Mouse (Mus musculus) kidney, postnatal 36 days (tissue): ENCODE measurements around the gene Psmd11.

Source experiments
- DNase-seq, 2 experiments: peaks; one replicate each; pipeline ENCODE4 v3.0.0; 2021 to 2022; ENCODE audit warnings: mixed read lengths in 2 of 2

Psmd11 gene

DNA sequence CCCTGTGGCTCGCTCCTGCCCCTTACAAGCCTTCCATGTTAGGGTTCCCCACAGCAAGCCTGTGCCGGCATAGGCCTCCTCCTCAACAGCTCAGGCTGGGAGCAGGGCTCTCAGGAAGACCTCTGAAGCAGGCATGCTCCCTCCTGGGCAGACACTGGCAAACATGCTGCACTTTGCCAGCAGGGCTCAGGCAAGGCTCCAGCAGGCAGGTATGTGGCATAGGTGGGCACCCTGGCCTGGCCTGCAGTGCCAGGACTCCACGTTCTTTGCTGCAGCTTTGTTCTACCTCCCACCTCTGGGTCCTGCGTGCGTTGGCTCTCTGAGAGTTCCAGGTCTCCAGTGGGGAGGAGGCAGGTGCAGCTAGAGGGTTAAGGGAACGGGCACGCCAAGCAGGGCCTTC, 54.5 kb downstream of the Psmd11 start:
- no peak for DNase-seq

DNA sequence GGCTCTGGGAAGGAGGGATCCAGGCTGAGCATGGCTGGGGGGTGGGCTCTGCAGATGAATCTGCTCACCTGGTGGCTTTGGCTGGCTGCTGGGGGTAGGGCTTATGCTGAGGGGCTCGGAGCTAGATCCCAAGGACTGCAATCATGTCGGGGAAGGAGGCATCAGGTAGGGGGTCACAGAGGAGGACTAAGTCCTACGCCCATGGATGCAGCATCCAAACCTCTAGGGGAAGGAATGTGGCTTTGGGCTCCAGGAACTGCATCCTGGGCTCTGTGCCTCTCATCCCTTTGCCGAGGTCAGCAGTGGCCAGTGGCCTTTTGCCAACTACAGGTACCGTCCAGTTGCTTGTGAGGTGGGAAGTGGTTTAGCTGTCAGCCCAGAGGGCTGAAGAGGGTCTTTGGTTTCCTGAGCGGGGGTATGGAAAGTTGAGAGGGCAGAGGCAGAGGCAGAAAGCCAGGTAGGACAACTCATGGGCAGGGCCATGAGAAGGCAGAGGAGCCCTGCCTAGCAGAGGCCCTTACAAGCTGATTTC, 55.2 kb downstream of the Psmd11 start:
- no peak for DNase-seq

DNA sequence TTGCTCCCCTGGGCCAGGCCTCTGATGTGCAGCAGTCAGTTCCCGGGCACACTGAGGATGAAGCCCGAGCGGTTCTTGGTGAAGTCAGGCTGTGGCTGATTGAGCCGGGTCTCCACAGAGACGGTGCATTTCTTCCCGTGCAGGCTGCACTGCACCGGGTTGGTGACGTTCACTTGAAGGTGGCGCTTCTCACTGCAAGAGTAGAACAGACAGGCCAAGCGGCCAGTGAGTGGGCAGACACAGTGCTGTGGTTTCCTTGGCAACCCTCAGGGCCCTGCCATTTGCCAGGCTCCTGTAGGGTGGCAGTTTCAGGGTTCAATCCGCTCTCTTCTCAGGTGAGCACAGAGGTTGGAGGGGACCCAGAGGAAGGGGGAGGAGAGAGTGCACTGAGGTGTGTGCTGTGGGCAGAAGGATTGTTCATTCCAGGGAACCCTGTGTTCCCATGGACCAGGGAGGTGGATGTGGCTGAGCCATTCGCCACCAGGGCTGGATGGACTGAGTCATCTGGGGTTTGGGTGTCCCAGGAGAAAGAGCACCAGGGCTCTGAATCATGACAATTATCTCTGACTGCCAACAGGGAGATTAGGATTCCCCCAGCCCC, 55.9 kb downstream of the Psmd11 start:
- DNase-seq: no peak

DNA sequence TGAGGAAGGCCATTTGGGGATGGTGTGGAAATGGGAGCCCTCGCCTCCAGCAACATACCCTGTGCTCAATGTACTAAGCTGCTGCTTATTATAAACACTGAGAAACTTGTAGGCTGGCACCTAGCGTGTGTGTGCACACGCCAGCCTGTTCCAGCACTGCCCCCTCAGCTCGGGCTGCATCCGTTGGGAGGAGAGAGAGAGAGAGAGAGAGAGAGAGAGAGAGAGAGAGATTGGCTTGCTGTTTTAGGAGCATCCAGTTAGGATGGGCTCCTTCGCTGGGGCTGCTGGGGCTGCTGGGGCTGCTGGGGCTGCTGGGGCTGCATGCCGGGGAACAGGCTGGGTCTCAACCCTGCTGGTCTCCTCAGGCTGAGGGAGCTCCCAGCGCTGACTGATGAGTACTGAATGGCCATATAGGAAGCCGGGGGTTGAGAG, 56.7 kb downstream of the Psmd11 start:
- no peak for DNase-seq

DNA sequence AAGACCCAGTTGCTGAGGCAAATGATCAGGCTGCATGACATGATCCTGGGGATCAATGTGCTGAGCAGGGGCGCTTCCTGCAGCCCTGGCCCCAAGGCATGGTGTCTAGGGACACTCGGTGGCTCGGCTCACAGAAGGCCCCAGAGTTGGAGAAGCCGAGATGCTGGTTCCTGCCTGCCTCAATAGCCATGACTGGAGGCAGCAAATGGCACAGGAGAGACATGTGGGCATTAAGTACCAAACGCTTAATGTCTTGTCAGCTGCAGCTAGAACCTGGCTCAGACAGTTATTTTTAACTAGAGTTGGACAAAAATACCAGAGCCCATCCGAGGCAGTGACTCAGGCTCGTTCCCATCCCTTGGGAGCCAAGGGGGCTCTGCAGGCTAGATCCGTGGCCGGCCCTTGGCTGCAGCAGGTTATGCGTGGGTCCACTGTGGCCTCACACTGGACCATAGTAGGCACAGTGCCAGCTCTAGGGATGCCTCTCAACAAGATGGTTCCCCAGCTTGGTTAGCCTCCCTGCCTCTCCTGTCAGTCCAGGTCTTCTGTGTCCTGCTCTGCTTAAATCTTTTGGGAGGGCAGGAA, 57.3 kb downstream of the Psmd11 start:
- no peak for DNase-seq

DNA sequence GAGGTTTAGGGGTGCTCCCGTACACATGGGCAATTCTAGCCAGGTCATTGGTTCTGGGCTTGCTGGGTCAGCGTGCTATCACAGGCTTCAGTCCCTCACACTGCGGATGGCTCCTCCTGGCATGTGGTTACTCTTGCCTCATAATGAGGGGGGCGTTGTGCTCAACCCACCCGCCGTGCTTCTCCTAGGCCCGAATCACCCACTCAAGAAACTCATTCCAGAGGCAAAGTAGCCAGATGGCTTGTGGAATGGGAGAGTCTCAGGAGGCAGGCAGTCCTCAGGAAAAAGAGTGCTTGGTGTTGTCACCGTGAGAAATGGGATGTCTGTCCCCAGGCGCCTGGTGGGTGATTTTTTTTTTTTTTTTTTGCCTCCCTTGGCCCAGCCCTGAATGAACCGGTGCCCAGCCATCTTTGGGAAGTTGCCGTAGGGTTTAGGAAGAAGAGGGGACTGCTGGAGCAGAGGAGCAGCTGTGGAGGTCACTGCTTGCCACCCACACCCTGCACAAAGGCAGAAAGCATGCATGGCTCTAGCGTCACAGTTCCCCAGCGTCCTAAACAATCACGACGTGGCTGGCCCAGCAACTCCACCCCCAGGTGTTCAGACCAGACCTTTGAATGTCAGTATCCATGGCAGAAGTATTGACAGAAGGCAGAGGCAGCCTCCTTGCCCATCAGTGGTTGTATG, 59.6 kb downstream of the Psmd11 start:
- DNase-seq: no peak

DNA sequence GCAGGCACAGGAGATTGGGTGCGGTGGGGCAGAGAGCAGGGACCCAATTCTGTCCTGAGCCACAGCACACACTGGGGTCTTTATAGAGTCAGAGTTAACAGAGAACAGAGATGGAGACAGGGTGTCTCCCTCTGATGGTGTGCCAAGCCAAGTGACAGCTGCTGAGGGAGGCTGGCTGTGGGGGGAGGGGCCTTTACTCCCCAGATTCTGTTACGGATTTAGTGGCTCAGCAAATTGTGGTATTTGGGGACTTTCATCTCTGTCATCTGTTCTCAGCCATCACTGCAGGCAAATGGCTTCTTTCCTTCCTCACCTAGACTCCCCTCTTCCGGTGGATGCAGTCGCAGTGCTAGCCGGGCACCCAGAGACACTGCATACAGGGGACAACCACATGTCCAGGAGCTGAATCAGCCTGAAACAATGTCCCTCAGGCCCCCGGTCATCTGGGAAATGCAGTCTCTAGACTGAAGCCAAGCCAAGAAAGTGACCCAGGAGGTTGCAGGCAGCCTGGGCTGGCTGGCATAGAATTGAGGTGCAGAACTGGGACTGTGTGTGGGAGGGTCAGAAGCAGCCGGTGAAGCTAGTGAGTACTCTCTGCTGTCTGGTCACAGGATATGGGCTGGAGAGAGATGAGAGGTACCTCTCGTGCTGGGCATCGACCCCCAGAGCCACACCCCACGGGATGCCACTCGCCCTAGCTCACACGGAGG, 60.9 kb downstream of the Psmd11 start:
- DNase-seq: no peak

DNA sequence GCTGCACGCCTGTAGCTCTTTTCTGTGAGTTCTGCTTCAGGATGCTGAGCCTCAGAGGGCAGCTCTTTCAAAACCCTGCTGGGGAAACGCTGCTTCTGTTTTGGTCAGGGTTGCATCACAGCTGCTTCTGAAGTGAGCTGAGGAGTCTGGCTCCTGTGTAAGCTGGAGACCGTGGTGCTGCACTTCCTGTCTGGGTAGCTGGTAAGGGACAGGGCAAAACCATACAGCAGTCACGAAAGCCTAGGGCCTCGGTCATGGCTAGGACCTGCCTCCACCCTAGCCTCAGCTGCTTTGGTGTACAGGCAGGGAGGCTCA, 61.4 kb downstream of the Psmd11 start:
- DNase-seq: no peak

DNA sequence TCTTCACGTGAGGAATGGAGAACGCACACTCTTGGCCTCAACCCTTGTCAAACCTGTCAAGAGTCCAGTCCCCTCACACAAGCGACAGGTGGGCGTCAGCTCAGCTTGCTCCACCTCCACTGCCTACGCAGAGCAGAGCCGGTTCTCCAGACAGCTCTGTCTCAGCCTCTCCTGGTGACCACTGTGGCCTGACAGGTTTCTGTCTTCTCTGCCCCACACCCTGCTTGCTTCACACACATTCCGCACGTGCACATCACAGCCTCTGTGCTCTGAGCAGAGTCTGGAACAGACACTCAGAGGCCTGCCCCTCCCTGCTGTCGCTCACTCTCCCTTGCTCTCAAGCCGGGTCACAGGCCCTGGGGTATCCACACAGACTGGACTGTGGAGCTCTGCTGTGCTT, 62.4 kb downstream of the Psmd11 start:
- no peak for DNase-seq

DNA sequence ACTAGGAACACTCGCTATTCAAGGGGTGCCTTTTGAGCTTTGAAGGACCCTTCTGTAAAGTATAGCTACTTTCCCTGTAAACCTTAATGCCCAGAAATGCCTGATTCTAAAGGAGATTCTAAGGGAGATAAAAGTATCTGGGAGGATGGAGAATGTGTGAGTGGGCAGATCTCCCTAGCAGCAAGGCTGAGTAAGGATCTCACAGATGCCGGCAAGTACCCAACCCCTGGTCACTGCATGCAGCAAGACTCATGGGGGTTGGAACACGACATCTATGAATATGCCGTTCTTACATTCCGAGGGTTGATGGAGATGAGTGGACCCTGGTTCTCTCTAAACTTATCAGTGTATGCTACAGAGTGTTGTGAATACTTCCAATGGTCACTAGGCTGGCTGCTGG, 64.8 kb downstream of the Psmd11 start:
- DNase-seq: no peak

DNA sequence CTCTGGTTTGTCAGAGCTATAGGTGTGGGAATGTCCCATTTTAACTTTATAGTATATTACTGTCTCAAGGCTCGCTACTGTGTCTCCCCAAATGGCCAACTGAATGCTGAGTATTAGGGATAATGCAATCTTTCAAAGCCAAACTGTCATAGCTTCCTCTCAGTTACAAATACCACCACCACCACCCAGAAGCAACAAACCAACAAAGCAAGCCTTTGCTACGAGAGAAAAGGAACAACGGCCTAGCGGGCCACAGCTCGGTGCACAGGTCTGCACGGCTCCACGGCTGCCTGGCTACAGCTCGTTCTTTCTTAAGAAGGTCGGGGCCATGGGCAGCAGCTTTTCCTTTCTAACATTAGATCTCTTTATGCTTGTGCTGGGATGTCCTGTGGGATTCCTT, 66.4 kb downstream of the Psmd11 start:
- no peak for DNase-seq

DNA sequence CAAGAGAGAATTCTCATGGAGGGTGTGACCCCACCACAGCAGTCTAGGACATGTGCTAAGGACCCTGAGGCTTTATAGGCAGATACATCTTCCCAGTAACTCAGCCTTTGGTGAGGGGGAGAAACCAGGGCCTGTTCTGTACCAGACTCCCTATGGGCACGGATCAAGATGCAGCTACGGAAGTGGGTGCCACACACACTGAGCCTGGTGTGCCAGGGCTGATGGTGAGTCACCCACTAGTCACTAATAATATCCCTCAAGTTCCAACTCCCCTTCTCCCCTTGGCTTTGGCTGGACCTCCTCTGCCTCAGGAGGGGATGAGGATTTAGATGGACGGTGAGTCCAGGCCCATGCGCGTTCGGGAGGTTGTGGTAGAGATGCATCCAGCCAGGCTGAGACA, 67.6 kb downstream of the Psmd11 start:
- no peak for DNase-seq

DNA sequence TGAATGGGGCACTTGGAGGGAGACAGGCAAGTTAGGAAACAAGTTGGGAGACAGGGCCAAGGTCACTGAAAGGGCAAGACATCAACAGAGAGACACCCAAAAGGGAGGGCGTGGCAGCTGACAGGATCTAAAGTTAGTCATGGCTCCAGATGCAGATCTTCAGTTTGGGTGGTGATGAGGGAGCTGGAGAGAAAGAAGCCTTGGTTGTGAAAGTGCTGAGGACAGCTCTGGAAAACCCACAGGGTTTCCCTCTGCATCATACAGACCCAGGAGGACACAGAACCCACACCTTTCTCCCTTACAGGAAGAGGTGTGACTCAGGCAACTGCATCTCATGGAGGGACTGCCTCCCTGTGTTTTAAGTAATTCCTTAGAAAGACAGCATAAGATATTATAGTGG, 68.2 kb downstream of the Psmd11 start:
- DNase-seq: no peak

DNA sequence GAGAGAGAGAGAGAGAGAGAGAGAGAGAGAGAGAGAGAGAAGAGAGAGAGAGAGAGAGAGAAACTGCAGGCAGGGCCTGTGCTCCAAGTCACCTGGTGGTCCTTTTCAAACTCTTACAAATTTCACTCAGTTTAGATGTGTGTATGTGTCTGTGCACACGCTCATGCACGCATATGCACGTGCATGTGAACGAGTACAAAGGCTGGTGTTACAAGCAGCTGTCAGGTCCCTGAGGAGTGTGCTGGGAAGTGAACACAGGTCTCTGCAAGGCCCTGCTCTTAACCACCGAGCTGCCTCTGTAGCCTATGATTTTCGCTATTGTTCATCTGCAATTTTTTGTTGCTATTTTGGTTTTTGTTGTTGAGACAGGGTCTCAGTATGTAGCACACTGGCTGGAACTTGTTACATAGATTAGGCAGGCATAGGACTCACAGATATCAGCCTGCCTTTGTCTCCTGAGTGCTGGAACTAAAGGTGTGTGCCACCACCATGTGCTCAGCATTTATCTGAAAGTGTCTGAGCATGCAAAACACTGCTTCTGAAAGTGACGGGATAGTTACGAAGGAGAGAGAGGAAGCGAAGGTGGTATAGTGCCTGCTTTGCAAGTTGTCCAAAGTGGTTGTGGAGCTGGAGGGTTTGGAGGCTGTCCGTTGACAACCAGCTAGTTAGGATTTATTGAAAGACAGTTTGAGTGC, 69.0 kb downstream of the Psmd11 start:
- no peak for DNase-seq

DNA sequence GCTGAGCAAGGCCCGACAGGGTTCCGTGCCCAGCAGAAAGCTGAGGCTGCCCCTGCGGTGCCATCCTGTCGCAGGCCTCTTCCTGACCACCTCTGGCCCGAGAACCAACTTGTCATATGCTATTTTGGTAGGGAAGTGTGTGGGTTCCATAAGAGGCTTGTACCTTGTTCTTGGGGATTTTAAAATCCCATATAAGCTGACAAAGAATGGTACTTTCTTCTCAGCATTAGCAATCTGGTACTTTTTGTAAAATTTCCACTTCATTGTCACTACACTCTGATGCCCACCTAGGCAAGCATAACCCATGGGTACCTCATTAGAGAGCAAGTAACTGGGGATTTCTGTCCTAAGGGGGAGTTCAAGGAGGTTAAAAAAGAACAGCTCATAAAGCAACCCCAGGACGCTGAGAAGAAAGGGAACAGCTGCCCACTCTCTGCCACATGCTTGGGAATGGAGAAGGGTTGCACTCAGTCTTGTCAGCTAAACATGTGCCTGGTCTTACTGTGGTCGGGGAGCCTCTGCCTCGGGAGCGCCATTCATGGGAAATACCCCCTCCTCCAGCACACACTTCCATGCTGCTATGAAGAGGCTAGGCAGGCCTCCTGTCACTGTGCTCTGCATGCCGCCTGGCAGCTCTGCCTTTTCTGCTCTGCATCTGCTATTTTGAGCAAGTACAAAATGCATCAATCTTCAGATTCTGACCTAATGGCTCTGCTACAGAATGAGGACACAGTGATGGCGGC, 70.1 kb downstream of the Psmd11 start:
- DNase-seq: no peak

DNA sequence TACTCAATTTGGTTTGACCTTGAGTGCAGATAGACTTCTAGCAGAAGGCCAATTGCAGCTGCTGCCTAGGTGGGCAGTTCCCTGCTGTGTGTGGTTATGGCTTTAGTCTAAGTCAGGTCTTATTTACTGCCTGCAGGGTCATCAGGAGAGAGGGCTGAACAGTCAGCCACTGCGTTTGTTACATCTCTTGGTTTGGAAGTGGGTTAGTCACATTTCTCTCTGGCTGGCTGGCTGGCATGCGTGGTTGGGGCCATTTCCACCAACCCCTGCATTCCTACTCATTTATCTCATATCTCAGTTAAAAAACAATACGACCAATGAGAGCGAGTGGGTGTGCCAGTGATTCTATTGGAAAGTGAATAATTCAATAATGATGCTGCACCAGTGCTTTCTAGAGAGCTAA, 71.1 kb downstream of the Psmd11 start:
- no peak for DNase-seq

DNA sequence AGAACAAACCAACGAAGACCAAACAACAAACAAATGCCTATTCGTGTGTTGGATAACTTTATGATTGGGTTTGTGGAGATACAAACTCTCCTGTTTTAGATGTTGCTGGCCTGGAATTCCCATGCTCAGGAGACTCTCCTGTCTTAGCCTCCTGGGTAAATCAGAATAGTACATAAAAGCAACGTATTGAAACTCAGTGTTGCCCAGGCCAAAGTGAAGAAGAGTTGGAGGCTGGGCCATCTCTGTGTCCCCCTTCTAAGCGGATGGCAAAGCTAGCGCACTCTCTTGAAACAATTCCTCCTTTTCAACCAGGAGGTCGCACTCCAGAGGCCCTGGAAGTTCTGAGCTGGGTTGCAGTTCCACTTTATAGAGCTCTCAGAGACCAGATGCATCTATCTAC, 74.9 kb downstream of the Psmd11 start:
- no peak for DNase-seq

DNA sequence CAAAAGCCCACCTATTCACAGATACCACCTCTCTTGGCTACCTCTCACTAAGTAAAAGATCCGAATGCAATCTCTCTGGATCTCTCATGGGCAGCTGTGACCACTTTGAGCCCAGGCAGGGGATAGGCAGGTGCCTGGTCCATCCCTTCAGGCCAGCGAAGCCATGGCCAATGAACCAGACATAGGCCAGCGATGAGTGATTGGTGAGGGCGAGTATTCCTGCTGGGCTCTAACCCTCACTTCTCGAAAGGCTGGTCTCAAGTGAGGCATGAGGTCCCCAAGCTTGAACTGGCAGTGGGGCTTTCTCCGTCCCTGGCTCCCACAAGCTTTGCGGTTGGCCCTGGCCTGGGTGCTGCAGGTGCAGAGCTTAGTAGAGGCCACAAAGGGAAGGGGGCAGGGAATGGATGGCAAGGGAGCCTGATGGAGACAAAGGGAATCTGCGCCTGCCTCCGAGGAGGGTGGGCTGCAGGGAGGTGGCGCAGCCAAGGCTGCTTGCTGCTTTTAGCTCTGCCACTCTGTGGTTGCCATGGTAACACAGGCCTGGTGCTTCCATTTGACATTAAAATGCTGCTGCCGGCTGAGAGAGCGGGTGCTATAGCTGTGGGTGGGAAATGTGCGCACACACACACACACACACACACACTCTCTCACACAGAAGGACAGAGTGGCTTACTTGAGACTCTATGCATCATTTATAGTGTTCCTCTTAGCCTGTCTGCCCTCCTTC, 75.5 kb downstream of the Psmd11 start:
- DNase-seq: no peak

DNA sequence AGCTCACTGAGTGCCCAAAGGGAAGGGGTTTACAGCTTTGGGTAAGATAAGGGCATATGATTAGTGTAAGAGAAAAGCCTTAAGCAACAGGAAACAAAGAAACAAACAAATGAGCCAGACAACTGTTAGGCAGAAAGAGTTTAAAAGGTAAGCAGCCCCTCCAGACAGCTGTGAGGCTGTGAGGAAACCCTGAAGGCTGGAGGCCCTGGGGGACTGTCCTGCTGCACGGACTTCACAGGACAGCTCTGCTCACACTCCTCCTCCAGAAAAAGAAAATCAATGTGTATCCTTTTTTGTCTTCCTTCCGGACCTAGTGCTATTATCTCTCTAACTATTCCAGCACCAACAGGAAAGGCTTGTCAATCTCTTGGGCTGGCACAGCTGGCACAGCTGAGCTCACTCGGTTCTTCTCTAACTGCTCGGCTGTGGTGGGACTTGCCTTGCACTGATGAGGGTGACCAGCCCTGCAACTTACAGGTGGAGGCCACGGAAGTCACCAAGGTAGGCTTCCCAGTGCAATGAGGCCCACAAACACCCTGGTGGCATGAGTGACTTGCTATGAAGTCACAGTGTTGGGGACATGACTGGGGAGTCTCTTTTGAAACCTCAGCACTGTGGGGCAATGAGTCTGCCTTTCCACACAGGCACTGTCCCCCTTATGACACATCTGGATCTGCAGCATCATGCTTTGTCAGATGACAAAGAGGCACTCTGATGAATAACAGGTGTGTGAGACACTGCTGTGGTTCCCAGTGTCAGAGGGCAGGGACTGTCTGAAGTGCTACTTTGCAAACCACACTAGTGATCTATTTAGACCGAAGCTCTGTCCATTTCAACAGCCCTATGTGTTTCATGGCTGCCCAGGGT, 76.3 kb downstream of the Psmd11 start:
- DNase-seq: no peak

DNA sequence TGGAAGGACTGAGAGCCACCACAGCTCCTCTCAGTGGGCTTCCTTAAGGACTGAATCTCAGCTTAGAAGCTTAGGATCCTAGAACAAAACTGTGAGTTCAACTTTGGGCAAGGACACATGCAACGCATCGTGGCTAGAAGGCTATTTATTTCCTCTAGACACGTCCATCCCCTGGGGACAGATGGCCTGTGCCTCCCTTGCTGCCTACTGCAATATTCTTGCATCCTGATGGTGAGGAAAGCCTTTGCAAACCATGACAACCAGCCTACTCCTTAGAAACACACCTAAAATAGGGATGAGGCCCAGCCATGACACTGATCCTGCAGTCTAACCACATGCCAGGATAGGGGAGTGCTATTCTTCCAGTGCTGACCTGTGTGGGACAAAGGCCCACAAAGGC, 77.2 kb downstream of the Psmd11 start:
- no peak for DNase-seq

DNA sequence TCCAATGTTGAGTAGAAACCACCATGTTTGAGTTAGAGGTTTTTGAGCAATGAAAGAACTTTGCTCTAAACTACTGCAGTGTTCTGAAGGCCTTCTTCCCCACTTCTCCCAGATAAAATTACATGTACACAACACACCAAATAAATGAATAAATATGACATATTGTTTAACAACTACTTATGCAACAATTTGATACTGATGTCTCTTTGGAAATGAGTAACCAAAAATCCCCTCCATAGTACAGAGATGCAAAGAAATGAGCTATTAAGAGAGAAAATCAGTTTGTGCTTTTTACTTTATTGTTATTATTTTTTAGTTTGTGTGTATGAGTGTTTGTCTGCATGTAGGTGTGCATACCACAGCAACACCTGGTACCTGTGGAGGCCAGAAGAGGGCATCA, 78.1 kb downstream of the Psmd11 start:
- DNase-seq: no peak
